Mouse (Mus musculus): ENCODE data around the gene Pcp4l1.

DNA sequence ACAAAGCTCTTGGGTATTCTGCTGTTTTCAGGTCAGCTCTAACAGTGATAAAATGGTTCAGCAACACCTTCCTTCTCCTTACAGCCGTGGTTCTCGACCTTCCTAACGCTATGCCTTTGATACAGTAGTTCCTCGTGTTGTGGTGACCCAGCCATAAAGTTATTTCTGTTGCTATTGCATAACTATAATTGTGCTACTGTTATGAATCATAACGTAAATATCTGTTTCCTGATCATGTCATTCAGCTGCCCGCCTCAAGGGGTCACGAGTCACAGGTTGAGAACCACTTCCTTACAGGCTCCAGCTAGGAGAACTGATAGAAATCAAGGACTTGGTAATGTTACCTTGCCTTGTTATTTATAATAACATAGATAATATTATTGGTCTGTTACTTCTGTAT is 11.8 kb downstream of the Pcp4l1 start:
- TF ChIP-seq CTCF (IDR thresholded peaks at IDR 0.05; ENCODE audit: control insufficient read depth, insufficient read depth, low read length) (no peak), POLR2A (IDR thresholded peaks at IDR 0.05; ENCODE audit: borderline replicate concordance, control insufficient read depth, low read depth, low read length) (no peak)
